Mouse (Mus musculus) embryo, embryonic 10.5 days (tissue): Measurements from ENCODE around the gene Akip1.

Experiments
- DNase-seq: peaks from one replicate; pipeline ENCODE4 v3.0.0-alpha.2; 2015; ENCODE audit warnings: low spot score

The Akip1 gene

DNA sequence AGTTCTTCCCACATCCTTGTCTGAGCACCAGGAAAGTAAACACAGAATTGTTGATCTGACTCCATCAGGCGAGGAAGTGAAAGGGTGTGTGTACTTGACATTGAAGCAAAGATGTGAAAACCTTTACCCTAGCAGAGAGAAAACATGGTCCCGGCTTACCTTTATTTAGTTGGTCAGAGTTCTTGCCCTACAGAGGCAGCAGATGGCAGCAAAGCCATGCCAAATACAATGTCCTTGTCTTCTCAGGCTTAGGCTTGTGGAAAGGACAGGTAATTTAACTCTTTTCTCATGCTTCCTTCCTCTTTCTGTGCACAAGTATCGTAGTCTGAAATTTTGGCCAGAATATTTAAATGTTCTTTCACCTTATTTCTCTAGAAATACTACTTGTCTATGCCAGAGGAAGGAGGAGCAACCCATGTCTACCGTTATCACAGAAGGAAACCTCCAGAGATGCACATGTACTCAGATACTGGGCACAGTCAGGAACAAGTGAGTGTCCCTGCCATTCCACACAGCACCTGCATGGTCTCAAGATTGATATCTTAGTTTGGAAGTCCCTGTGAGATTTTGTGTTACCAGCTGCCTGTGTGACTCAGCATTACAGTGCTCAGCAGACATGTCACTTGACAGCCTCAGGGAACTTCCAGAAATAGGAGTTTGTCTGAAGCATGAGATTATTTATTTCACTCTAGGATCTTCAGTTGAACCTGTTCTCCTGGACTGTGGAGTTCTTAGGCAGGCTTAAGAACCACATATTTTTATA is 3.7 kb downstream of the Akip1 start:
- DNase-seq = peak; percentile 74

DNA sequence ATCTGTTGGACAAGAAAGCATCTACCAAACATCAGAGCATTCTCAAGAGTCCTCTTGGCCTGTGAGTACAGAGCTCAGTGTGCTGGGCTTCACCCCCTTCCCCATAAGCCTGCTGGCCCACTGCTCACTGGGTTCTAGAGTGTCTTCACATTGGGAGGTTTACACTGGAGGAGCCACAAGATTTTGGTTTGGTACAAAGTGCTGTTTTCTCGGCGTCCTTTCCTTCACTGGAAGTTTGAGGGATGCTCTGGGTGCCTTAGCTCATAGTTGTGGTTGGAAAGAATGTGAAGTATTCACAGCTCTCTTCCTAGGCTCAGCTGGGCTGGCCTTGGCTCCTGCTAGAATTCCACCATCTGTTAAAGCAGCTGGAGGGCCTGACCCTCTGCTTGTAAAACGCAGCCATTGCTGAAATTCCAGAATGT is 5.5 kb downstream of the Akip1 start:
- DNase-seq = peak; percentile 24

DNA sequence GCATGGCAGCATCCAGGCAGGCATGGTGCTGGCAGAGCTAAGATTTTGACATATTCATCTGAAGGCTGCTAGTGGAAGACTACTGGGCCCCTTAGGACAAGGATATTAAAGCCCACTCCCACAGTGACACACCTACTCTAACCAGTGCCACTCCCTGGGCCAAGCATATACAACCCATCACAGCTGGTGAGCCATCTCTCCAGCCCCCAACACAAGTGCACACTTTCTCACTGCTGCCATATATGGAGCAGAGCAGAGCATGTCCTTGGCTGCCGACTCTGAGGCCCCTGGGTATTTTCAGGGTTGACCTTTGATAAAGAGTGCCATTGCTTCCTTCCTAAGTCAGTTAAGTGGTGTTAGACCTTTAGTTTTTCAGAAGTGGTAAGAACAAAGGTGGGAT is 6.6 kb downstream of the Akip1 start:
- DNase-seq = no peak

DNA sequence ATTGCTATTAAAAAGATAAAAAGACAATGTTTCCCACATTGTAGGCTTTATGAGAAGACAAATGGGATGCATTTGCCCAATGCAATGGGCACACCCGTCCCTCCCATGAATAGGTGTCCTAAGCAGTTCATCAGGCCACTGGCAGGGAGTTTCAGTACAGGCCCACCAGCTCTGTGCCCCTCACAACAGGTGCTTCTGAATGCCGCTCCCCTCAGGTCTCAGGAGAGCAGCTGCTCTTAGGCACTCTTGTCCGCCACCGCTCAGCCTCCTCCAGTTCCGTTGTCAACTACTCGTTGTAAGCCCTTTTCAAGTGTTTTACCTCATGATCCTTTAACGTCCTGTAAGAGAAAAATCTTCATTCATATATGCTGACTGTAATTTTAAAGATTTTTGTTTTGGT is 8.7 kb downstream of the Akip1 start:
- no peak for DNase-seq

DNA sequence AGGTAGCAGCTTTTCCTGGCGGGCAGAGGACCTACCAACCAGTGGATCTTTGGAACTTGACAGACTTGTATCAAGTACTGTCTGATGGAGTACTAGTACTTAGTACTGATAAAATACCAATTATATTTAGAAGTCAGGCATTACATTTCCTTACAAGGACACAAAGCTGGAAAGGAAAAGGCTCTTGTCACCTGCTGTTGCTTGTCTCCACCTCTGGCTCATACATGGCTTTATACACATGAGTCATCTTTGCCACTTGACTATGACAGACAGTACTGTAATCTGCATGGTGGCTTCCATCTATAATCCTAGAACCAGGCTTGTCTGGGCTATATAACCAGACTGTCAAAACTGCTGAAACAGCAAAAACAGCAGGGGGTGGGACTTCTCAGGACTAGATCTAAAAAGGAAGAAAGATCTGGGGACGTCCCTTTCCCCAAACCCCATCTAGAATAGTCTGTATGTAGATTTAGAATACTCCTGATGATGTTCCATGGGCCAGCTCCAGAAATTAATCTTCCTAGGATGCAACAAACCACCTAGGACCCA is 10.0 kb downstream of the Akip1 start:
- DNase-seq = no peak

DNA sequence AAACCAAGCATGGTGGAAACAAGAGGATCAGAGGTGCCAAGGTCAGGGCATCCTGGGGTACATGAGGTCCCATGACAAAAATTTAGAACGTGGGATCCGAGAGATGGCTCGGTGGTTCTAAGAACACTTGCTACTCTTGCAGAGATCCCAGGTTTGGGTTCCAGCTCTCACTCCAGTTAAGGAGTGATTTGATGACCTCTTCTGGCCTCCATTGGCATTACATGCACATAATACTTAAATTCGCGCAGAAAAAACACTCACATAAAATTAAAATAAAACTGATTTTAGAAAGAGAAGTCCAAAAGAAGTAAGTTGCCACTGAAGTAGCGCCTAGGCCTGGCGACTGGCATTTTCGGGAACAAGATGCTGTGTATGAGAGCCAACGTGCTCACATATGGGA is 15.8 kb downstream of the Akip1 start:
- DNase-seq = peak; percentile 74

DNA sequence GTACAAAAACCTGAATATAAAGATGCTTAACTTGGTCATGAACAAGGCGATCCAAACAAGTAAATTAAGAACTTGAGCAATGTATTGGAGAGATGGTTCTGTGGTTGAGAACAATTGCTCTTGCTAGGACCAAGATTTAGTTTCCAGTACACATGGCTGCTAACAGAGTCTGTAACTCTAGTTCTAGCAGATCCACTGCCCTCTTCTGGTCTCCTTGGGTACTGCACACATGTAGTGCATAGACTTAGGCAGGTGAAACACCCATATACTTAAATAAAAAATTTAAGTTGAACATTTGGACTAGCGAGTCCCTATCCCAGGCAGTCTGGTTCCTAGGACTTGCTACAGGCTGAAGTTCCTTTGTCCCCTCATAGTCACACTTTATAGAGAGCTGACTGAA is 19.1 kb downstream of the Akip1 start:
- peak; percentile 15 for DNase-seq

DNA sequence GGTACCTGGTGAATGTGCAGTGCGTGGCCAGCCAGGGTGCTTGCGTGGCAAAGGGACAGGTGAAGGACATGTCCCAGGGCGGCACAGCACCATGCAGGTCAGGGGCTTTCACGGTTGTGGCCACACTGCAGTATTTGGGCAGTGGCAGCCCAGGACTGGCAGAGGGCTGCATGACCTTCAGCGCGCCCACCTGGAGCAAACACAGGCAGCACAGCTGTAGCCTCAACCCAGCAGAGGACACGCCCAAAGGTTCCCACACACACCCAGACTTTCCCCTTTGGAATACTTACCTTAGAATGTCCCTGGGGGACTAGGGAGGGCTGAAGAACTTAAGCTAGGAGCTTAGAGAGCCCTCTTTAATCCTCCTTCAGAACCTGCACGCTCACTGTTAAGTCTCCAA is 19.6 kb downstream of the Akip1 start:
- no peak for DNase-seq

DNA sequence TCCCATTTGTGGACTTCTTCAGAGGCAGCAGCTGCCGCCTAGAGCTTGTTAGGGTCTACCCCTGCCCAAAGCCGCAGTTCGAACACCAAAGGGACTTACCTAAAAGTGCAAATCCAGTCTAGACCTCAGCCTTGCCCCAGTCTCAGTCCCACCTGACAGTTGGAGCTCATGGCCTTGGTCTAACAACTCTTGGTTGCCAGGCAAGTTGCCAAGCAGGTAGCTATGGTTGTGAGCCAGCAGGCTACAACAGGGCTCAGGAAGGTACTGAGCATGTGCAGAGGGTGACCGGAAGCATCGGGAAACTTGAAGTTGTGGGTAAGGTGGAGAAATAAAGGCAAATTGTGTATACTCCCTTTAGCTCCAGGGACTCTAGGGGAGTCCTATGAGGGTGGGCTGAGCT is 20.2 kb downstream of the Akip1 start, which contains the start of gene BC051019:
TSS of gene BC051019 (minus strand) at position 154 of the 400 bp plus-strand sequence.
- no peak for DNase-seq

DNA sequence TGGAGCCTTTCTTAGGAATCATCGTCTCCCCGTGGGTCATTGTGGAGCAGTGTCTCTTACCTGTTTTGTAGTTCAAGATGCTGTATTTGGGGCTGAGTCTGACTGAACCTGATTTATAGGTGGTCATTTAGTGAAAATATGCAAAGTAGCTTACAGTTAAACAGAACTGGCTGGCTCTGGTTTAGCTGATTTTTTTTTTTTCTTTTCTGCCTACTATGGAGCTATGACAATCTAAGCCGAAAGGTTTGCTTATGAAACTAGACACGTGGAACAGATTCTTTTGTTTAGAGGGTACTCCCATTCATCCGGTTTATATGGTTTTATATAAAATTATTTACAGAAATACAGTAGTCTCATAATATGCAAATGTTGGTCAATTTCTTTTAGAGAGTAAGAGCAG is 28.1 kb downstream of the Akip1 start, which contains the start of gene Ascl3:
TSS of gene Ascl3 (minus strand) at position 101 of the 400 bp plus-strand sequence.
- no peak for DNase-seq

DNA sequence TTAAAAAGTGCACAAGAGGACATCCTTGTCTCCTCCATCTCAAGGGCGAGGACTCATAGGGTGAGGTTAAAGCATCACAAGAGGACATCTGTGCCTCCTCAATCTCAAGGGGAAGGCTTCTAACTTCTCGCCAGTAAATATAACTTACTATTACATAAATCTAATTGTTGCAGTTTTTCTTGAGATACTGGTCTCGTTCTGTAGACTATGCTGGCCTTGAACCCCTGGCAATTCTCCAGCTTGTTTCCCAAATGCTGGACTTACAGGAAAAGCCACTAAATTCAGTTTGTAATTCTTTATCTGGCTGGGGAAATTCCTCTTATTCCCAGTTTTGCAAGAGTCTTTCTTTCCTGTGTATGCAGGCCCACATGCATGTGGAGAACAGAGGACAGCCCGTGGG is 31.3 kb downstream of the Akip1 start:
- no peak for DNase-seq

DNA sequence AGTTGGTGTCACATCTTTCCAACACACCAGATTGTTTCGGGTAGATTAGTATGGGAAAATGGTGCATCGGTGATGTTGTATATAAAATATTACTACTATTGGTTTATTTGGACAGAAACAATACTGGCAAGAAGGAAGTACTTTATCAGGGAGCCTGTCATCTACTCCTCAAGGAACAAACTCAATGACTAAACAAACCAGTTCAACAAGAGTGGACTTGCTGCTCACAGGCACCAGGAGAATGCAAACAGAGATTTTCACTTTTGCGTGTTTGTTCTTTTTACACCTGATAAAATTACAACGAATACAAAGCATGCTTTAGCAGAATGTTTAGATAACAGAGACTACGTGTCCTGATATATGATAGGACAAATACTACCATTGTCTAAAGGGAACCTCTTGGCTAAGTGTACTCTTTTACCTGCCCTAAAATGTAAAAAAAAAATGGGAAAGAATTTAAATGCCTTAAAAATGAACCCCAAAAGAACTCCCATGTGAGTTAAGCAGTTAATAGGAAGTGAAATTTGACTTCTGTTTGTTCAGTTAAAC is 36.4 kb downstream of the Akip1 start:
- no peak for DNase-seq

DNA sequence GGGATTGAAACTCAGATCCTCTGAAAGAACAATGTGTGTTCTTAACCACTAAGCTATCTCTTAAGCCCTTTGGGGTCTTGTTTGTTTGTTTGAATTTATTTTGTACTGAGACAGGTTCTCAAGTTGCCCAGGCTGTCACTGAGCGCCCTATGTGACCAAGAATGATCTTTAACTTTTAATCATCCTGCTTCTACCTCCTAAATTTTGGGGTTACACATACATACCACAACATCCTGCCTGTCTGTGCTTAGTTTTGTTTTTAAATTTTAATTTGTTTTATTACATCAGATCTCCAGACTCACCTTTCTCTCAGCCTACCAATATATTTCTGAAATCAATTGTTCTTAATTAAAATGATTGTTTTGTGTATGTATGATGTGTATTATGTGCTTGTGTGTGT is 37.6 kb downstream of the Akip1 start:
- DNase-seq = no peak

DNA sequence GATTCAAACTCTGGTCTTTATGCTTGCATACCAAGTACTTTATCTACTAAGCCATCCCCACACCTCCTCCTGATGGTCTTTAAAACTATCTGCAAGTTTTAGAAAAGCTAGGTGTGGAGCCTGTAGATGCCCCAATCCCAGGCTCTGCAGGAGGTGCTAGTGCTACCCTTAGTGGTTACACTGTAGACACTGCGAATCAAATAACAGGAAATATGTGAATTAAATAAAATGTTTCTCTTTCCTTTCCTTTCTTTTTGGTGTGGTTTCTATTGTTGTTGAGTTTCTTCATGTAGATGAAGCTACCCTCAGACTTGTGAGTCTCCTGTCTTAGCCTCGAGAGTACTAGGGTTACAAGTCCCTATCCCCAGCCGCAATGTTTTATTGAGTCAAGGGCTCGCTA is 38.2 kb downstream of the Akip1 start:
- no peak for DNase-seq

DNA sequence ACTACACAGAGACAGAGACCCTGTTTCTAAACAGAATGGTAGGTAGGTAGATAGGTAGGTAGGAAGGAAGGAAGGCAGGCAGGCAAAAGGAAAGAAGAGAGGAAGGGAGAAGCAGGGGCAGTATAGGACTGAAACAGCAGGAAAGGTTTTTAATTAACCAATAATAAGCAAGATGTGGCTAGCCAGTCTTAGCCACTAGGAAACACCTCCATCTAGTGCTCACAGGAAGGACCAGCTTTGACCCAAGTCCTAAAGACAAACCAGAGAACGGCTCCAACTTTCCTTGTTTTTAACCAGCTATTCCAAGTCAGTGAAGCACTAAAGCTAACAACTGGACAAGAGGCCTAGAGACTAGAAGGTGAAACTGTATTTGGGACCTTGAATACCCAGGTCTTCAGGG is 44.3 kb downstream of the Akip1 start:
- no peak for DNase-seq

DNA sequence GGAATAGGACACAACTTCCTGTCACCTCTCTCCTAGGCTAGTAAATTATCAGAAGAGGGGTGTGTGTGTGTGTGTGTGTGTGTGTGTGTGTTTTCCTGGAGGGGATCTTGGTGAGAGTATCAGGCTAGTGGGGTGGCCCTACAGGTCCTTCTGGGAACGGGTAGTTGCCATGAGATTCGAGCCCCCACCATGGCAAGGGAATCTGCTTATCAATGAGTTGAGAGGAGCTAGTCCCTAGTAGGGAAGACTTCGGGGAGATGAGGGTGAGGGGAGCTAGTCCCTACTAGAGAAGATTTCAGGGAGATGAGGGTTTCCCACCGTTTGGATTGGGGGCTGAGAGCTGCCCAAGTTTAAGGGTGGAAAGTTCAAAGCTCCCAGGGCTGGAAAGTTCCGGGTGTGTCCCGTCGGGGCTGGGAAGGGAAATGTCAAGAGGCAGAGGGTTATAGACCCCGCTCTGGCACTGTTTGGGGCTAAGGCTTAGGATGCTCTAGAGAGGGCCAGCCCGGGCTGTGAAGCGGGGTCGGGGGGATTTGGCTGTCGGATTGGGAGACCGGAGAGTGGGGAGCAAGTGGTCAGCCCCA is 48.0 kb downstream of the Akip1 start:
- no peak for DNase-seq

DNA sequence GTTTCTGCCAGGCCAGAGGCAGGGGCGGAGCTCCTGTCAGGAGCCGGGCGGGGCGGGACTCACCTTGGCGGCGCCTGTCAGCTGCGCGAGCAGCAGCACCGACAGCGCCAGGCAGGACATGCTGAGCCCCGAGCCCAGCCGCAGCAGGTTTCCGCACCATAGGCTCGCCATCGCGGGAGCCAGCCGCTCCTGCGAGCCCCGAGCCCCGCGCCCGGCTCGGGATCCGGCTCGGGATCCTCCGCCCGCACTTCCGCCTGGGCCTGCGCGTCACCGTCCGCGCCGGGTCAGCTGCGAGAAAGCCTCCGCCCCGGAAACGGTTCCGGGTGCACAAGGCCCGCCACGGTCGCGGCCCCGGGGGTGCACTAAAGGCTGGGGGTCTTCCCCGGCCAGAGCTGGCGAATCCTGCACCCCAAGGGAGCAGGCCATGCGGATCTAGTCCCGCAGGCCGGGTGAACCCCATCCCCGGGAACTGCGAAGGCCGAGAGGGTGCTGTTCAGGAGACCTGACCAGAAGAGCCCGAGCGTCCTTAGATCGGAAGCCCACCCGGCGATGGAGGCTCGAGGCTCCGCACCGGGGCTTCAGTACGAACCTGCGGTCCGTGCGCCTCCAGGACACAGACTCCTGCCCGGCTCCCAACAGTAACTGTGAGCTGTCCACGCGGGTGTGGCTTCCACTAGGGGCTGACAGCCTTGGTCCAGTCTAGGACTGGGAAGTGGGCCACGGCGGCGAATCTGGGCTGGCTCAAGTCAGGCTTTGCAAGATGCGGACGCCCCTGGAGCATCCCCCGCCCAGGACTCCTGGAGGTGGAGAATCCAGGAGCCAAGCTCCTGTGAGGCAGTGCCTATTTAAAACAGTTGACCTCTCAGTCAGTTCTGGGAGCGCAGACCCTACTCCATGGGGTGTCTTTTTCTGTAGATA is 48.8 kb downstream of the Akip1 start, which contains the start of gene Tmem9b:
TSS of gene Tmem9b (minus strand) at position 868 of the 918 bp plus-strand sequence.
- peak; percentile 81 for DNase-seq

DNA sequence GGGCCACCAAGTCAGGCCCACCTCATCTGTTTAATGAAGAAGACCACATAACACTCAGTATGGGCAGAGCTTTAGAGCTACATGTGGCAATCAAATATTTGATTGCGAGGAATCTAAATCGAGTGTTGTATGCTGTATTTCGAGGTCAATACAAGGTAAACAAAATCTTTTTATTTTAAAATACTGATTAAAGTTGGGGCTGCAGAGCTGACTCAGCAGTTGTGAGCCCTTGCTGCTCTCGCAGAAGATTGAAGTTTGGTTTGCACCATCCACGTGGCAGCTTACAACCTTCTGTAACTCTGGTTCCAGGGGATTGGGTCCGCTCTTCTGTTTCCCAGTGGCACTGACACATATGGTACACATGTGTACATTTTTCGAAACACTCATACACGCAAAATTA is 50.5 kb downstream of the Akip1 start:
- DNase-seq = no peak

DNA sequence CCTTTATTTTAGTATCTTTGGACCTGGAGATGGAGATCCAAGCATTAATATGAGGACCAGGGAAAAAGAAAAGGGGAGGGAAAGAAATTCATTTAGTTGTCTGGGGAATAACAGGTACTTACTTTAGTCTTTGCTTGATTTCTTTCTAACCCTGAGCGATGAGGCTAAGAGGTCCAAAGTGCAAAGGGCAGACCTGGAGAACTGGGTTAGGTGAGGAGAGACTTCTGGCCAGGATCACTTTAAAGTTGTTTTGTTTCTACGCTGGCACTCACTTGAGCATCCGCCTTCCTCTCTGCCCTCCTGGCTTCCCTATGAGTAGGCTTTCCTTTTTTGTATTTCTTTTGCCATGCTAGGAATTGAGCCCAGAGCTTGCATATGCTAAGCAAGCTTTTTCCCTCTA is 52.8 kb downstream of the Akip1 start:
- no peak for DNase-seq
